Mouse (Mus musculus): ENCODE measurements around the gene Hsd17b12.

- no peak for TF ChIP-seq CTCF (IDR thresholded peaks at IDR 0.05; ENCODE audit: extremely low read depth, insufficient read depth, insufficient read length, insufficient replicate concordance)
- no peak for TF ChIP-seq POLR2A (IDR thresholded peaks at IDR 0.05; ENCODE audit: low read depth, low read length)
These were observed 127.2 kb downstream of the Hsd17b12 start for GRCm38 (mm10) chr2:94030602-94031001.
